Mouse (Mus musculus): ENCODE data around the gene Spout1. TPM values are rescaled to one million over a fixed set of nuclear protein-coding genes. Genes with fewer than 3 reads are reported as not detected.

Spout1 gene
- polyA plus RNA-seq (2015; fragmentation: Nextera tagmentation; extraction: Ambion mirVana): 59.0 and 61.0 TPM in 2 replicates

GRCm38 (mm10) chr2:30177700-30178675 lies at the start of gene Spout1:
Spout1 (minus strand) TSS chr2:30178459.
- WGBS: 3% methylated on average over 54 of the region's 54 CpGs
- no peaks in the 10 kb centered on the region for H3K27me3 ChIP-seq
- peaks cover 14% of the 10 kb centered on the region for H3K4me1 ChIP-seq (replicated peaks)
- H3K4me3 ChIP-seq: peak within 1 kb of the TSS; percentile 76
- H3K36me3 ChIP-seq: peaks cover 41% of the 10 kb centered on the region
- peak within 1 kb of the TSS; percentile 94 for H3K4me2 ChIP-seq
- H3K9ac ChIP-seq: peak within 1 kb of the TSS; percentile 87
- no peaks in the 10 kb centered on the region for H3K9me3 ChIP-seq
- H3K27ac ChIP-seq (replicated peaks): 0 out of 2 replicates have a peak within 1 kb of the TSS, but pooled peaks have one; percentile 23
- ATAC-seq (ENCODE audit: low read depth): peak; percentile 99

GRCm38 (mm10) chr2:30216293-30216692 lies 38.0 kb upstream of the Spout1 start:
- H3K9me3 ChIP-seq: no peaks in the 10 kb centered on the region
- no peak for ATAC-seq (ENCODE audit: low read depth)
- no peaks in the 10 kb centered on the region for H3K36me3 ChIP-seq
- no peak overlapping the region for H3K9ac ChIP-seq
- H3K4me3 ChIP-seq: no peak overlapping the region
- no peak overlapping the region for H3K27ac ChIP-seq (replicated peaks)
- 94% methylated on average over 5 of the region's 5 CpGs for WGBS
- no peak overlapping the region for H3K4me2 ChIP-seq
- H3K4me1 ChIP-seq (replicated peaks): no peaks in the 10 kb centered on the region
- H3K27me3 ChIP-seq: no peaks in the 10 kb centered on the region

- 82% methylated on average over 6 of the region's 6 CpGs for WGBS
- H3K9me3 ChIP-seq: no peaks in the 10 kb centered on the region
- H3K27ac ChIP-seq (replicated peaks): no peak overlapping the region
- H3K9ac ChIP-seq: no peak overlapping the region
- no peak overlapping the region for H3K4me3 ChIP-seq
- no peaks in the 10 kb centered on the region for H3K4me1 ChIP-seq (replicated peaks)
- no peaks in the 10 kb centered on the region for H3K27me3 ChIP-seq
- no peak for ATAC-seq (ENCODE audit: low read depth)
- no peaks in the 10 kb centered on the region for H3K36me3 ChIP-seq
- H3K4me2 ChIP-seq: no peak overlapping the region
Observed at GRCm38 (mm10) chr2:30215493-30215892, 37.2 kb upstream of the Spout1 start.

- no peak overlapping the region for H3K27ac ChIP-seq (replicated peaks)
- no peak overlapping the region for H3K4me2 ChIP-seq
- H3K27me3 ChIP-seq: no peaks in the 10 kb centered on the region
- H3K4me1 ChIP-seq (replicated peaks): no peaks in the 10 kb centered on the region
- WGBS: 86% methylated on average over 3 of the region's 3 CpGs
- no peaks in the 10 kb centered on the region for H3K36me3 ChIP-seq
- H3K9me3 ChIP-seq: no peaks in the 10 kb centered on the region
- no peak overlapping the region for H3K9ac ChIP-seq
- ATAC-seq (ENCODE audit: low read depth): no peak
- H3K4me3 ChIP-seq: no peak overlapping the region
Observed at GRCm38 (mm10) chr2:30214745-30215144, 36.5 kb upstream of the Spout1 start.

GRCm38 (mm10) chr2:30212951-30213350 lies 34.7 kb upstream of the Spout1 start:
- Histone ChIP-seq H3K27me3 (no peaks in the 10 kb centered on the region), H3K4me3 (no peak overlapping the region), H3K9ac (no peak overlapping the region), H3K36me3 (no peaks in the 10 kb centered on the region), H3K27ac (replicated peaks) (no peak overlapping the region), H3K9me3 (no peaks in the 10 kb centered on the region), H3K4me1 (replicated peaks) (no peaks in the 10 kb centered on the region), H3K4me2 (no peak overlapping the region)
- ATAC-seq (ENCODE audit: low read depth): no peak
- 72% methylated on average over 1 of the region's 1 CpGs for WGBS

GRCm38 (mm10) chr2:30212169-30212545 lies 33.9 kb upstream of the Spout1 start:
- no peaks in the 10 kb centered on the region for H3K4me1 ChIP-seq (replicated peaks)
- 81% methylated on average over 4 of the region's 4 CpGs for WGBS
- no peak overlapping the region for H3K27ac ChIP-seq (replicated peaks)
- H3K27me3 ChIP-seq: no peaks in the 10 kb centered on the region
- ATAC-seq (ENCODE audit: low read depth): no peak
- H3K36me3 ChIP-seq: no peaks in the 10 kb centered on the region
- no peak overlapping the region for H3K4me2 ChIP-seq
- no peak overlapping the region for H3K9ac ChIP-seq
- H3K9me3 ChIP-seq: no peaks in the 10 kb centered on the region
- no peak overlapping the region for H3K4me3 ChIP-seq

GRCm38 (mm10) chr2:30211408-30212168 lies 33.3 kb upstream of the Spout1 start:
- 69% methylated on average over 6 of the region's 6 CpGs for WGBS
- Histone ChIP-seq H3K9ac (no peak overlapping the region), H3K36me3 (no peaks in the 10 kb centered on the region), H3K27ac (replicated peaks) (no peak overlapping the region), H3K27me3 (no peaks in the 10 kb centered on the region), H3K9me3 (no peaks in the 10 kb centered on the region), H3K4me2 (no peak overlapping the region), H3K4me3 (no peak overlapping the region), H3K4me1 (replicated peaks) (peaks cover 4% of the 10 kb centered on the region)
- no peak for ATAC-seq (ENCODE audit: low read depth)

- Histone ChIP-seq H3K27ac (replicated peaks) (no peak overlapping the region), H3K4me3 (no peak overlapping the region), H3K36me3 (no peaks in the 10 kb centered on the region), H3K4me2 (no peak overlapping the region), H3K9ac (no peak overlapping the region), H3K4me1 (replicated peaks) (peaks cover 22% of the 10 kb centered on the region), H3K9me3 (no peaks in the 10 kb centered on the region), H3K27me3 (no peaks in the 10 kb centered on the region)
- WGBS: 74% methylated on average over 5 of the region's 5 CpGs
- no peak for ATAC-seq (ENCODE audit: low read depth)
Observed at GRCm38 (mm10) chr2:30207886-30208285, 29.6 kb upstream of the Spout1 start.

GRCm38 (mm10) chr2:30207401-30207800 lies 29.1 kb upstream of the Spout1 start:
- H3K4me2 ChIP-seq: no peak overlapping the region
- no peaks in the 10 kb centered on the region for H3K36me3 ChIP-seq
- H3K4me3 ChIP-seq: no peak overlapping the region
- H3K9me3 ChIP-seq: no peaks in the 10 kb centered on the region
- H3K27ac ChIP-seq (replicated peaks): no peak overlapping the region
- H3K4me1 ChIP-seq (replicated peaks): peaks cover 22% of the 10 kb centered on the region
- H3K9ac ChIP-seq: no peak overlapping the region
- H3K27me3 ChIP-seq: no peaks in the 10 kb centered on the region
- no peak for ATAC-seq (ENCODE audit: low read depth)
- 77% methylated on average over 4 of the region's 4 CpGs for WGBS

- H3K27ac ChIP-seq (replicated peaks): peak within 1 kb of the TSS; percentile 85
- H3K4me3 ChIP-seq: peak within 1 kb of the TSS; percentile 64
- H3K4me1 ChIP-seq (replicated peaks): peaks cover 22% of the 10 kb centered on the region
- no peaks in the 10 kb centered on the region for H3K36me3 ChIP-seq
- peak; percentile 99 for ATAC-seq (ENCODE audit: low read depth)
- H3K9me3 ChIP-seq: no peaks in the 10 kb centered on the region
- peak within 1 kb of the TSS; percentile 76 for H3K9ac ChIP-seq
- no peaks in the 10 kb centered on the region for H3K27me3 ChIP-seq
- H3K4me2 ChIP-seq: peak within 1 kb of the TSS; percentile 84
- WGBS: under 1% methylated on average over 44 of the region's 44 CpGs
Observed at GRCm38 (mm10) chr2:30205629-30206357, 27.5 kb upstream of the Spout1 start, which contains the start of gene Kyat1. Kyat1 (minus strand) TSS chr2:30205847.

GRCm38 (mm10) chr2:30205255-30205628 lies 27.0 kb upstream of the Spout1 start:
- Histone ChIP-seq H3K27ac (replicated peaks) (peak overlapping the region; percentile 85), H3K9ac (peak overlapping the region; percentile 76), H3K36me3 (no peaks in the 10 kb centered on the region), H3K4me2 (peak overlapping the region; percentile 84), H3K27me3 (no peaks in the 10 kb centered on the region), H3K9me3 (no peaks in the 10 kb centered on the region), H3K4me1 (replicated peaks) (peaks cover 22% of the 10 kb centered on the region), H3K4me3 (peak overlapping the region; percentile 64)
- peak; percentile 55 for ATAC-seq (ENCODE audit: low read depth)
- WGBS: 2% methylated on average over 13 of the region's 13 CpGs

Data from neural tube, embryonic 13.5 days (tissue).